Mouse (Mus musculus) small intestine, adult 2 months (tissue): ENCODE measurements at regions not wholly inside any gene's neighbourhood (a gene's known extent, or its start where the extent isn't known, plus 50 kb on each side); places are given as distances from the start of the nearest gene placed in this dataset.

Source experiments
- CTCF ChIP-seq: fragments of 200-500 bp; IDR thresholded peaks from 2 replicates; pipeline ENCODE4 v1.5.1; 2012; ENCODE audit warnings: low read depth, mild to moderate bottlenecking, control low read depth, inconsistent platforms, low read length, moderate library complexity, mixed read lengths; ENCODE audit not compliant: insufficient replicate concordance, insufficient read length; ENCODE audit errors: extremely low read depth
- POLR2A ChIP-seq: fragments of 200-500 bp; IDR thresholded peaks from 2 replicates; pipeline ENCODE4 v1.6.1; 2012; ENCODE audit warnings: low read depth, mild to moderate bottlenecking, control low read depth, inconsistent platforms, low read length, moderate library complexity

- TF ChIP-seq CTCF (no peak), POLR2A (no peak)
Observed at GRCm38 (mm10) chr12:69464906-69465305, 92.6 kb upstream of the Gm9887 start.
